Mouse (Mus musculus) T-helper 1 cell (primary cell): ENCODE measurements around the gene Mad1l1.

ENCODE experiments used
- in situ Hi-C: fragments of 300-600 bp; cut with MboI, MseI; formaldehyde crosslinking; loops from one replicate; pipeline ENCODE4 v1.15.1; 2025; ENCODE audit warnings: high pct_unique_total_duplicates

Gene Mad1l1

DNA sequence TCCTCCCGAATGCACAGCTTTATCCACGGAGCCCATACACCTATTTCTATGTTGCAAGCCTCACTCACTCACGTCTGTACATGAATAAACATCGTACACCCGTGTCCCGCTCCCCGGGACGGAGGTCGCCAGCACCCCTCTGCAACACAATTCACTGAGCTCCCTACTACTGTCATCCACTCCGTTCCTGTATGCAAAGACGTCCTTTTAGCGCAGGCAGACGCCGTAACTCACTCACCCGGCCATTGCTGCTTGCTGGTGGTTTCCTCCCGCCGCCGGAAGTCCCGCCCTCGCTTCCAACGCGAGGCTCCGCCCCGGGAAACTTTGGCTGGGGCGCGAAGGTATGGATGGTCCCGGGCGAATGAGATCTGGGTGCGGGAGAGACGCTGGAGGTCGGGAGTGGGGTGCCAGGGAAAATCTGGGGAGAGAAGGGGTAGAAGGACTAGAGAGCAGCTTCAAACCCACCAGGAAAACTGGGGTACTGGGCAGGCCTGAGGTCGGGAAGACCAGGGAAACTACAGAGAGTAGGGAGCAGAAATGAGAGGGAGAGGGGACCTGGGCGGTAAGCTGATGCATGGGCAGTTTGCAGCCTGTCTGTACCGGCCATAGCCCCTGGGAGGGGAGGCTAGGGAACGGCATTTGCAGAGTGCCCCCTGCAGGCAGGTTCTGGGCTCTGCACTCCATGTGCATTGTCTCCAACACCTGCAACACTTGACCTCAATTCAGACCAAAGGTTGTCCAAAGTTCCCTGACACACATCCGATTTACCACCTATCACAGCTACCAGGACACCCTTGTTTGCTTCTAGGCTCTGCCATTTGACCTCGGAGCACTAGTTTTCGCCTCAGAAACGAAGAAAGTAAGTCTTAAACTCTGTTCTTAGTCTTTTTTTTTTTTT, 10.5 kb upstream of the Mad1l1 start, which contains the start of gene Mrm2:
Mrm2 (minus strand) TSS at position 284 of the 898 bp plus-strand sequence.
- in situ Hi-C loops, result no loop called here

DNA sequence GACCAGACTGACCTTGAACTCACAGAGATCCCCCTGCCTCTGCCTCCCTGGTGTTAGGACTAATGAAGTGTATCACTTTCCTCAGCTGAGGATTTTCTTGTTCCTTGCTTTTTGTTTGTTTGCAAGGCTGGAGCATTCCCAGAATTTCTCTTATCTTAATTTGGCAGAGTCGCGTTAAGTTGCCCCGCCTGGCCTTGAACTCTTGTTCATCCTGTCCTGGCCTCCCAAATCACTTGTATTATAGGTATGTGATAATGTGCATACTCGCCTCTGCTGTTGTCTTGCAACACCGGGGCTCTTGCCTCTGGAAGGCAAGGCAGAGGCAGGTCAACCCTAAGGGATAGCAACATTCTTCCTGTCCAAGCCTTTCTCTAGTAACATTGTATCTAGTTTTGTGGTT, 2.7 kb upstream of the Mad1l1 start:
- in situ Hi-C loops, result no loop called here

DNA sequence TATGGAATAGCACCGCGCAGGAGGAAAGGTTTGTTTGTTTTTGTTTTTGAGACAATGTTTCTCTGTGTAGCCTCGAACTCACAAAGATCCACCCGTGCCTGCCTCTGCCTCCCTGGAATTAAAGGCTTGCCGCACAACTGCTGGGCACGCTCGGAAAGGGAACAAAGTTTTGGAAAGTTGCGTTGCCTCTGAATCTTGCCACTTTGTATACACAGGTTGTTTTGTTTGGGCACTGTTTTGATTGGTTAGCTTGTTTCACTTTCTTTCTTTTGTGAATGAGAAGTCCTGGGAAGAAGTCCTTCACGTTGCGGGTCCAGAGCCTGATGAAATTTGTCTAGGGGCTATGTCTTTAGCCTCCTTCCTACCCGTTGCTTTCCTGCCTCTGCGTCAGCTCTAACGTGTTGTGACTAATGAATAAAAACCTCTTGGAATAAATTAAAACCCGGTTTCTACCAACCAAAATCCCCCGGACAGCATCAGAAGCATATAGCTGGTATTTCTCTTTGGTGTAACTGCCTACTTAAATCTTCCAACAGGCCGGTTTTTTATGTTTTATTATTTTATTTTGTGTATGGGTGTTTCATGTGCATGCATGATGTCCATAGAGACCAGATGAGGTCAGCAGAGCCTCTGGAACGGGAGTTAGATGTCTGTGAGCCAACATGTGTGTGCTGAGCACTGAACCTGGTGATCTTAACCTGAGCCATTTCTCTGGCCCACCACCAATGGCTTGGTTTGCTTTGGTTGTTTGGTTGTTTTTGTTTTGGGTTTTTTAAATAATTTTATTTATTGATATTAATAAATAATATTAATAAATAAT, 614 bp upstream of the Mad1l1 start:
- in situ Hi-C loops, result no loop called here

GRCm38 (mm10) chr5:140316716-140317115, 4.6 kb downstream of the Mad1l1 start:
- in situ Hi-C loops, result no loop called here

DNA sequence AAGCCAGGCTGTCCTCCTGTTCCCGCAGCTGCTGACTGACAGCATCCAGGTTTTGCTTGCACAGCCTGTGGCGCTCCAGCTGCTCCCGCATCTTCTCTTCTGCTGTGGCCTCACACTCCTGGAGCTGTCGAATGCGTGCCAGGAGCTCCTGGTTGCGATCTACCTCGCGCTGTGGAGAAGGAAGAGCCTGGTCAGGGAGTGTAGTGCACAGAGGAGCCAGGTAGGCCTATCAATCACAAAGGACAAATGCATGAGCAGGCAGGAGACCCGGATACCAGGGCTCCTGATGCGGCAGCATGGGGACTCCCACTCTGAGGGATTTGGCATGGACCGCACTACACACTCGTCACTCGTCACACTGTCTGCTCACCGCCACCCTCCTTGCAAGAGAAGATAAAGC, 13.8 kb downstream of the Mad1l1 start:
- in situ Hi-C loops, result no loop called here

DNA sequence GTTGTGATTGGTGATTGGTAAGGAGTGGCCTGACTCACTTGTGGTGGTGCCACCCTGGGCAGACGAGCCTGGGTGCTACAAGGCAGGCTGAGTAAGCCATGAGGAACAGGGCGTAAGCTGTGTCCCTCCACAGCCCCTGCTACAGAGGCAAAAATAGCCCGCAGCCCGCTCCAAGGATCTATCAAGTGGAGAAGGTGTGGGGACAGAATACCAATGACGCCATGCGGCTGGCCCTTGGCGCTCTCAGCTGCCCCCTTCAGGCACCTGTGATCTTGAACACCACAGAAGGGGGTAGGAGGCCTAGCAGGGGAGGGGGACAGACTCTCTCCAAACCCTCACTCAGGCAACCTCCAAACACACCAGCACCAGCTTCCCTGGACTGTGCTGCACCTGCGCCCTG, 15.3 kb downstream of the Mad1l1 start:
- in situ Hi-C loops, result no loop called here

DNA sequence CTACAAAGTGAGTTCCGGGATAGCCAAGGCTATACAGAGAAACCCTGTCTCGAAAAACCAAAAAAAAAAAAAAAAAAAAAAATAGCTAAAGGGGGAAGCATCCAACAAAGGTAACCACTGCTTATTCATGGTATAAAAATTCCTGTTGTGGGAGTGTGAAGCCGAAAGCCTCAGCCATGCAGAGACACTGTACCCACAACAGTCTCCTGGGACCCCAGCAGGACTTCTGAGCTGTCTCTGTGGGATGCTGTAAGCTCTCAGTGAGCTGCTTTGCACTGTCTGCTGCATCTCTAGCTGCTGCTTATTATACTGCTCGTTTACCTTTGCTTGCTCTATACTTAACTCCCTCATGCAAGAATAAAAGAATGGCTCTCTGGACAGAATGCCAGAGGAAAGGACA, 23.1 kb downstream of the Mad1l1 start:
- in situ Hi-C loops, result no loop called here

DNA sequence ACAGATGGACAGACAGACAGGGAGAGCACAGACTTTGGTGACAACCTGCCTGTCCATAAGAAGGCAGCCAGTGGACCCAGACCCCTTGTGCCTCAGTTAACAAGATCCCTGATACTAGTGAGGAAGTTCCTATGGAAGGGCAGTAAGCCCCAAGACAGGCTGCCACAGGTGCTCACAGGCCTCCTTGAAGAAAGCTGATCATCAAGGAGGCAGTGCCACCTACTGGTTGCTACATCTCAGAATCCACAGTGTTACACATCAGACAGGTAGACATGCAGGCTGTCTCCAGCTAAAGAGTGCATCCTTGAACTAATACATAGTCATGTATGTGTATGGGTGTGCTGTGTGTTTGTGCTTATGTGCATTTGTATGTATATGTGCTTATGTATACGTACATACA, 29.2 kb downstream of the Mad1l1 start:
- in situ Hi-C loops, result loop anchor here (5.0 kb wide), 1 partner anchor 90 kb away; no protein-coding TSS in a partner anchor

- in situ Hi-C loops, result no loop called here
Measured at GRCm38 (mm10) chr5:140289161-140289560, 32.2 kb downstream of the Mad1l1 start.

DNA sequence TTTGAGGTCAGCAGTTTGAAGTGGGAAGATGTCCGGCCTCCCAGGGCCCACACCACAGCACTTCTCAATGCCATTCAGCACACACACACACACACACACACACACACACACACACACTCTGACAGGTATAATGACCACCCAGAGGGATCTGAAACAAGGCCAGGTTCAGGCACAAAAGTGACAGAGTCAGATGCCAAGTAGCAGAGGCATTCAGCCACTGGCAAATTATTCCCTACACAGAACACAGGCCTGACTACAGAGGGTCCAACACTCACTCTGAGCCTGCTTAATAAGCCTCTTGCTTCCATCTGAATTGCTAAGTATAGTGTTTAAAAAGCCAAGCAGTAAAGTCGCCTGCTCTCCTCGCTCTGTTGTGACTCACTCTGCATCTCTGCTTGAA, 33.1 kb downstream of the Mad1l1 start:
- in situ Hi-C loops, result no loop called here

- in situ Hi-C loops, result no loop called here
Measured at GRCm38 (mm10) chr5:140284761-140285160, 36.6 kb downstream of the Mad1l1 start.

GRCm38 (mm10) chr5:140284011-140284410, 37.3 kb downstream of the Mad1l1 start:
- in situ Hi-C loops, result no loop called here

GRCm38 (mm10) chr5:140282900-140283299, 38.5 kb downstream of the Mad1l1 start:
- in situ Hi-C loops, result no loop called here

DNA sequence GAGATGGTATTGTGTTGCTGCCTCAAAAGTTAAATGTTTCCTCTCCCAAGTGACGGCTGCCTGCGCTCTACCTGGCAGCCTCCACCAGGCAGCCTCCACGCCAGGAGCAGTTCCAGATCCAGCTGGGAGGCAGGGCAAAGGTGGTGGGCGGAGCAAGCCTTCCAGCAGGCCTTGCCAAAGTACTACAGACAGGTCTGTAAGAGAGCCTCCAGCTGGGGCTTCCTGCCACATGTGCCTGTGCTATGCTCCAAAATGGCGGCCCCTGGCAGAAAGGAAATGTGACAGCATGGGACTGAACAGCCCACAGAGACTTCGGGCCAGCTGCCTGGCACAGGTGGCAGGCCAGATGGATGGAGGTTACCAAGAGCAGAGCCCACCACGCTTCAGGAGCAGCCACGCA, 39.0 kb downstream of the Mad1l1 start:
- in situ Hi-C loops, result no loop called here

DNA sequence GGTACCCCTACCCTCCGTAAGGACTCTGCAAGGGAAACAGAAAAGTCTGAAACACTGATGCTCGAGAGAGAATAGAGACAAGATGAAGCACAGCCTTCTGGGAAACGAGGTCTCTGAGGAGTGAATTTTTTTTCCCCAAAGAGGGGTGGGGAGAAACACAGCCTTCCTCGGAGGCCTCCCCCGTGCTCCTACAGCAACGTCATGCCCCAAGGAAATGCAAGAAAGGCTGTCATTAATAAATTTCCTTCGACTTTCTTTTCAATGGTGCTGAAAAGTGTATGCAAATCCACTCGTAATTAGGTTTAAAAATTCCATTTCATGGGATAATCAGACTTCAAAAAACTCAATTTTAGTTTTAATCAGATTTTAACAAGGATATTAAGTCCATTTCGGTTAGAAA, 41.1 kb downstream of the Mad1l1 start:
- in situ Hi-C loops, result no loop called here

GRCm38 (mm10) chr5:140276779-140277178, 44.6 kb downstream of the Mad1l1 start:
- in situ Hi-C loops, result no loop called here

DNA sequence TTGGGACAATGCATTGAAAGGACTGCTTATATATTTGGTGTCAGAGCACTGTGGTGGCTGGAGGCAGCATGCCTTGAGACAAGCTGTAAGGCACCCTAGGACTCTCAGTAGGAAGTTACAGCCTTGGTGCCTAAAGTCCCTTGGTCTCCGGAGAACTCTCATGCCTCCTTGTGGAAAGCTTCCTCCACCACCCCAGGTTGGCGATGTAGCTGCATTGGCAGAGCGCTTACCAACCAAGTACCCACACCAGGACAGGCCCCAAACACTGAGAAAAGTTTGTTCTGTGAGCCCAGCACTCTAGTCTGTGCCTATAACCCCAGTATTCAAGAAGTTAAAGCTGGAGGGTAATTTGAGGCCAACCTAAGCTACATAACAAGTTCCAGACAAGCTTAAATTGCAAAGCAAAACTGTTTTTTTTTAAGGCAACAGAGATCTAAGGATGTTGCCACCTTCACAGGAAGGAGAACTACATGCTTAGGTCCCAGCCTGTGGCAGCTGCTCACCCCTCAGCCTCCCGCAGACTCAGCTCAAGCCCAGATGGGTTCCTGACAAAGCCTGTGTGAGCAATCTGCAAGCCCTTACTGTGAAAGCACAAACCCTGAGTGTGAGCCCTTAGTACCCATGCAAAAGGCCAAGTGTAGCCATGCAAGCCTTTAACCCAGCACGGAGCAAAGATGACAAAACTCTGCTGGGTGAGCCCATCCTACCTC, 50.2 kb downstream of the Mad1l1 start:
- in situ Hi-C loops, result no loop called here

DNA sequence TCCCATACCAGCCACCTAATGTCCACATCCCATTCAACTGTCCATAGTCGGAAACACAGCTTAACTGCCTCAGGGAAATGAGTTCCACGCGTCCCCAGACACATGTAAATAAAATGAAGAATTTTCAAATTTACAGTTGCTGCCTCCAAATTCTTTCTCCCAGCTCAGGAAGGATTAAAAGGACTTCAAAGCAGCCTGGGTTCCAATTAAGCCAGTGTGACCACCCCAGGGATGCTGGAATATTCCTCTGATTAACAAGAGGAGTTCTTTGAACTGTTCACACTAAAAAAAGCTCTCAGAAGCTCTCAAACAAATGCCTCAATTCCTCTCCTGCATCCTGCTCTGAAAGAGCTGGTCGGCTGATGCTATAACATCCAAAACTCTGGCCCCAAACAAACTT, 53.0 kb downstream of the Mad1l1 start:
- in situ Hi-C loops, result no loop called here

DNA sequence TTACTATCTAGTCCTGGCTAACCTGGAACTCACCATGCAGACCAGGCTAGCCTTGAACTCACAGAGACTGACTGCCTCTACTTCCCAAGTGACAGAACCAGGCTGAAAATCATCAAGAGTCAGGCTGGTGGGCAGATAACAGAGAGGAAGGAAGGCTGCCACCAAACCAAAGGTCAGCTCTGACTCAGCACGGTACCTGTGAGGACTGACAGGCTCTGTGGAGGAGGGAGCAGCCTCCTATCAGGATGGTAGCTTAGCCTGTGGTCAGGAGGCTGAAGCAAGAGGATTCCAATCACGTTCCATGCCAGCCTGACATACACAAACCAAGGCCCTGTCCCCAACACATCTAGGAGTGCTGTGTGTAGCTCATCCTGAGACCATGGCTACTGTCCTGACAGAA, 54.3 kb downstream of the Mad1l1 start:
- in situ Hi-C loops, result no loop called here

GRCm38 (mm10) chr5:140264825-140265575, 56.4 kb downstream of the Mad1l1 start:
- in situ Hi-C loops, result no loop called here
